Mouse (Mus musculus) right cerebral cortex, postnatal 10 days (tissue): ENCODE measurements at regions not wholly inside any gene's neighbourhood (a gene's known extent, or its start where the extent isn't known, plus 50 kb on each side); places are given as distances from the start of the nearest gene placed in this dataset.

Experiments
- DNase-seq, 2 experiments: peaks; one replicate each; pipeline ENCODE4 v3.0.0; 2021; ENCODE audit warnings: low spot score in 2 of 2

DNA sequence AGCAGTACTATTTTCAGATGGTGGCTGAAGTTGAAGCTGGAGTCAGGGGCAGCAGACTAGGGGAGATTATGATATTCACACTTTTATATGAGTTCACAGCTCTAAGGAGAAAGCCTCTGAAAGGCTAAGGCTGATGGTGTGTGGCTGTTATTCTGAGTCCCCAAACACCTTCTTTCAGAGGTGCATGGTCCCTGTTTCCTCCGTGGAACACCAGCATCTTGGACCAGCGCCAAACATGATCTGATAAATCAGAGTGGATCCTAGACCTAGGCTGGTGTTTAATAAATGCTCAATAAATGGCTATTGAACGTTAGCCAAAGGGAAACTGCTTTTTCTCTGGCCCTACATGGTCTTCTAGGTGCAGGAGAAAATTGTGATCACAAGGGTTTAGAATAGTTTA is 269.2 kb downstream of the Agtpbp1 start:
- DNase-seq: no peak

DNA sequence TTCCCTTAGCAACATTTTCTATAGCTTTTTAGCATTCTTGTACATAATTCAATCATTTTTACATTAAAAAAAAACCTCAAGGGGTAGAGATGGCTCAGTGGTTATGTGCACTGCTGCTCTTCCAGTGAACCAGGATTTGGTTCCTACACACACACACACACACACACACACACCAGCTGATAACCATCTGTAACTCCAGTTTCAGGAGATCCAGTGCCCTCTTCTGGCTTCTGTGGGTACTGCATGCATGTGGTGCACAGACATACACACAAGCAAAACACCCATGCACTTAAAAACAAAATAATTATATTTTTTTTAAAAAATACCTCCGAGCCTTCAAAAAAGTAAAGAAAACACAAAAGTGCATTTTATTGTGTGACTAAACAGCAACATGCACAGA is 270.6 kb downstream of the Agtpbp1 start:
- peak; percentile 72 to 73 for DNase-seq

DNA sequence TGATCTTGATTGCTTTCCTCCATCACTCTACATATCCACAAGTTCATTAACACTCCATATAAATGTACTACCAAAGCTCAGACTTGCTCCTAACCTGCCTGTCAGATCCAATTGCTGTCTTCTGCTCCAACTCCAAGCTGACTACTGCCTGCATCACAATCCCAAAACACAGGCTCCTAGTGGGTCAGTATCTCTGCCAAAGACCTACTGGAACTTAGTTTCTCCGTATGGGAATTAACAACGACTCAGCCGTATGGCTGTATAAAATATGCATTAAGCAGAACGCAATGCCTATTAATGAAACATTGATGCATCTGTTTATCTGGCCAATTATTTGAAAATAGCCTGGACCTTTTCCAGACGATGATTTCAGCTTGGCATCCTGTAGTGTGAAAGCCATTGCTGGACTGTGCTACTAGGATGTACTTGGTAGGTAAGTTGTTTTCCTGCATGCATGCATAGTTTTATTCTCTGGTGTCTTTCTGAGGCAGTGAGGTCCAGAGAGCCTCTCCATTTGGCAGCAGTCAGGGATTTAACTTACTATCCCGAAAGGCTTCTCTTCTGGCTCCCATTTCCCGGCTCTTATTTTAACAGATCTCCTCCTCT is 271.2 kb downstream of the Agtpbp1 start:
- DNase-seq: no peak

DNA sequence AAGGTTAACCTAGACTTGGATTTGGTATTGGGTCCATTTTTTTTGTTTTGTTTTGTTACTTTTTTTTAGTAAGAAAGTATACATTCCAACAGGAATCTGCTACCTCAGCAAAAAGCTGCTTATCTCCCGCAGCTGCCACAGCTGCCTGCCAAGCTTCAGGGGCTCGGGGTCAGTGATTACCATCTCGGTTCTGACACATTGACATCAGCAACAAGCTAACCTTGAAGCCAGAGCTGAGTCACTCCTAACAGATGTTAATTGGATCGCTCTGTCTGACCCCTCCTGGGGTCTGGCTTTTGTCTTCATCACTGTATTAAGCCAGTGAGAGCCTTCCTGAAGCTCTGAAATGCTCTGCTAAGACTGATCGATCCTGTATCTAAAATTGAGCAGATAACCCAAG is 292.1 kb downstream of the Agtpbp1 start:
- no peak for DNase-seq

DNA sequence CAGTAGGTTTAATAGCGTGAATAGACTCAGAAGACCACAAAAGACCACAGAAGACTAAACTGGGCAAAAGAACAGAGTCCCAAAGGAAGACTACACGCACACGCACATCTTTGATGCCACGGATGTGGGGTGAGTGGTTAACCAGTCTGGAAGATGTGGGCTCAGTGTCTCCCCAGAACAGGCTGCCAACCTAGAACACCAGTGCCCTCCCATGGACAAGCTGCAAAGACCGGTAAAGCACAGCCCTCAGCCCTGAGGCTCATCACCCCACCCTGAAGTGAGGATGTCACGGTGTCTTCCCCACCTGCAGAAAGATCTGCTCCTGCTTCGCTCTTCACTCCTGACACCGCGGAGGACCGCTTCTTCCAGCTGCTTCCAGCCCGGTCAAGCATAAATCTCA is 295.9 kb downstream of the Agtpbp1 start:
- DNase-seq: peak; percentile 71 to 76

DNA sequence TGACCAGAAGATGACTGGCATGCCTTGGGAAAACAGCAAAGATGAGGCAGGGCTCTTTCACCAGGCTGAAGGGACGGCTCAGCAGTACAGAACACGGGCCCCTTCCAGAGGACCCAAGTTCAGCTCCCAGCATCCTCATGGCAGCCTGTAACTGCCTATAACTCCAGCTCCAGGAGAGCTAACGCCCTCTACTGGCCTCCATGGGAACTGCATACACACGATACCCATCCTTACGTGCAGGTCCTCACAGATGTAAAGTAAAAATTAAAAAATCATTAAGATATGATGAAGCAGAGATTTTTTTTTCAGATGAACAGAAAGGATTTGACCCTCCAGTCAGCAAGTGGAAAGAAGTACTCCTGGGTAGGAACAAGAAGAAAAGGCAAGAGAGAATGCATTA is 303.8 kb downstream of the Agtpbp1 start:
- DNase-seq: no peak

DNA sequence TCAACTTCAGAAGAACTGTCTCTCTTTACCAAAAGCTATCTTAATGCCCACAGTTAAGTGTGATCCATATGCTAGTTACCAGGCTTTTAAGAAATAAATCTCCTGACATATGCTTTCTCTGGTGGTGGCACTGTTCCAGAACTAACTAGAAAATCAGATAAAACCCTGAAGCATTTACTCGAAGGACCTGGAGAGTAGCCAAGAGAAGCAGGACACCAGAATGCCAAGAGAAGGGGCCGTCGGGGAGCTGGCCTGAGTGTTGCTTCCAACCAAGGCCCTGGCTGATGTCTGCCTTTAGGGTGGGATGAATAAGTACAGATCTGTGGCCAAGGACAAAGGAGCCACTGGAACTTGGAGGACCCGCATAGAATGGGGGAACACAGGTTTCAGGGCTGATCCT is 305.9 kb downstream of the Agtpbp1 start:
- no peak for DNase-seq

DNA sequence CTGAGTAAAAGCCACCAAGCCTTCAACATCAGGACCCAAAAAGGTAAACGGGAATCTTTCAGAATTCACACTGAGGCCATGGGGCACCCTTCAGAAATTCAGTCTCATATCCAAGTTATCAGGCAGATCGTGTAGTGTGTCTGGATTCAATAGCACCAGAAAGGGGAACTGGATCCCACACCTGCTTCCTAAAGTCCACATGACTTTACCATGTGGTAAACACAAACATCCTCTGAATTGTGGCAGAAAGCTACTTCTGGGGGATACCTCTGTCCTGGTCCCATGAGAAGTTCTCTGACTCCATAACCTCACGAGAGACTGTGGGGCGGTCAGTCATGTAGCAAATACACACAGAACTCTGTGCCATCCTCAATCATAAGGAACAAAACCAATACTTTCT is 313.4 kb downstream of the Agtpbp1 start:
- DNase-seq: no peak

DNA sequence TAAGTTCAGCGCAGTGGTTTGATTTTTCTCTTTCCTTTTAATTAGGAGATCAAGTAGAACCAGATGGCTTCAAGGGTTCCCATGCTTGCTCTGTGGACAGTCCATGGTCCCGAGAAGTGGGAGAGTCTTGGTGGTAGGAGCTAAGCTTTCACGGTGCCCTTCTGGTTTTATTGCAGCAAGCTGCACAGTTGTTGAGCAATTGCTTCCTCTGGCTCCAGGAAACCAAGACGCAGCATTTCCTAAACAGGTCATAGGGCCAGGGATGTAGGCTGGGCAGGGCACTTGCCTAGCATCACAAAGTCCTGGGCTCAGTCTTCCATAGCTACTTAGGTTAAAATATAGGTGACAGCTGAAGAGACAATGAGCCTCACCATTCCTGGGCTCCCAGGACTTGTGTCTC is 318.2 kb downstream of the Agtpbp1 start:
- no peak for DNase-seq

DNA sequence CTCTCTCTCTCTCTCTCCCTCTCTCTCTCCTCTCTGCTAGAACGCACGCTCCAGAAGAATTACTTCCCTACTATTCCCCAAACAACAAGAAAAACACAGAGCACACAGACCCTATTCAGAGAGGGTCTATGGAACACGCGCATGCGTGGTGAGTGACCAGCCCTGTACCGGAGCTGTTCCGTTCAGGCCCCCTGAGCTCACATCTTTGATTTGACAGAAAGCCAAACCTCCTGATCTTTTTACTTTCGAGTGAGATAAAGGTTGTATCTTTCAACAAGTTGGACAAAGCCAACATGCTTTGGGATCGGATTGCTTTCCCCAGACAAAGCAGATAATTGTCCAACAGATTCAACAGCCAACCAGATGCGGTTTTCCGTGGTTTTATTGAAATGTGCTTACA is 320.9 kb downstream of the Agtpbp1 start:
- no peak for DNase-seq

DNA sequence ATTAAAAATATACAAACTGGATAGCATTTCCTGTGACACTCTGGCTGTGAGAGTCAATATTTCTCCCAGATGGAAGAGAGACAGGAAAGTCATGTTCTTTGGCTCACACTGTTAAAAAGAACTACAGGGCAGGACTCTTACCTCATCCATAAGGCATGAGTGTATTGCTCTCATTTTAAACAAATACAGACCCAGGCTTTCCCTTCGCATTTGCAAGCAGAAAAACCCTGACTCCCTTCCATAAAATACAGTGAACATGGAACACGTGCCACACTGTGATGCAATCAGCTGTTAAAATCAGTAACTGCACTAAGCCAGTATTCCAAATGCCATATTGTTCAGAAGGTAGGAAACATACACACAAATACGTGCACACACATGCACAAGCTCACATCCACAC is 323.1 kb downstream of the Agtpbp1 start:
- DNase-seq: no peak

DNA sequence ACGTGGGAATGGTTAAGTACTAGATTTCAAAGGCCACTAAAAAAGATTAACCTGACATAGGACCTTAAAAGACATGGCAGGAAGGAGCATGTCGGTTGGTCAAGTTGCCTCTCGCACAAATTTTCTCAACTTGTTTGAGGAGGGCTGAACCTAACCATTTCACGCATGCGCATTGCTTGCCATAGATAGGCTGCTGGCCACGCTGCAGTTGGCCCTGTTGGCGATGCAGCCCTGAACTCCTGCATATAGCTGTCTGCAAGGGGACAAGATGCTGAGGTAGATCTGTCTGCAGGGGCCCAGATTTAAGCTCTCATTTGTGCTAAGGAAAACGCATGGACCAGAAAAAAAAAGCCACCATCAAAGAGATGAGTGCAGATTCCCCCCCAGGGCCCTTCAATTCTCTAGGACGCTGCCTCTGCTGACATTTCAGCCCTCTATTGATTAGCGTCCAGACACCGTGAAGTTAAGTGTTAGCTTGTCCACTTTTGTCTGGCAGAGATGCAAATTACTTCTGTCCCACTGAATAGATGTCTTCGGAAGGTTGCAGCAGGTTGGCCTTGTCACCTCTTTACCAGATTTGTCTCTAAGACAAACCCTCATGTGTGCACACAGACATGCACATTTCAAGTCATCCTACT is 329.1 kb downstream of the Agtpbp1 start:
- DNase-seq: no peak

DNA sequence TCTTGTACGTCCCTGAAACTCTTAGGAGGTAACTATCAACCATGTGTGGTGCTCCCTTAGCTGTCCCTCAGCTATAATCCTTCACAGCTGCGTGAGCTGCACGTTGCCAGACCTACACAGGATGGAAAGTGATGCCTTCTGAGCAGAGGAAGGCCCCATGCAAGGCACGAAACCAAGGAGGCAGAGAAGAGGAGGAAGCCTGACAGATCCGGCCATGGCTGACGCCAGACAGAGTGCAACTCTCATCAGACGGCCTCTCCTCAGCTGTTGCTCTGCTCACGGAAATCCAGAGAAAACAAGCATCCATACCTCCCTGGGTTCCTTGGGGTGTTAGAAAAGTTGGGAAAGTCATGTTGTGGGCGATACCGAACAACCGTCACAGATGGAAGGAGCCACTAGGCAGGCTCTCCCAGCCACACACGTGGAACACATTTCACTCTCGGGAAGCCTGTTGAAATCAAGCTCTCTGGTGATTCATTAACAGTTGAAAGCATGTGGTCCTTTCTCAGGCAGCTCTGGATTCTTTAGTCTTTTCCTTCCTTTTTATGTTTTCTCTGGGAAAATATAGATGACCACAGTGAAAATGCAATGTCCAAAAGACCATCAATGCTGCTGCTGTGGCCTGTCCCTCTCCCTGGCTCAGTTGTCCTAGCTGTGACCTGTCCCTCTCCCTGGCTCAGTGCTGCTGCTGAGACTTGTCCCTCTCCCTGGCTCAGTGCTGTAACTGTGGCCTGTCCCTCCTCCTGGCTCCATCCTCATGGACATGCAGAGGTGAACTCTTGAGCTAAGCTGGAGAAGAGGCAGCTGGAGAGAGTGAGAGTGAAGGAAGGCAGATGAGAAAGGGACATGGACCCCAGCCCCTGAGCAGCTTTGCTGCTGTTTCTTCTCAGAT is 331.1 kb downstream of the Agtpbp1 start:
- DNase-seq: no peak

DNA sequence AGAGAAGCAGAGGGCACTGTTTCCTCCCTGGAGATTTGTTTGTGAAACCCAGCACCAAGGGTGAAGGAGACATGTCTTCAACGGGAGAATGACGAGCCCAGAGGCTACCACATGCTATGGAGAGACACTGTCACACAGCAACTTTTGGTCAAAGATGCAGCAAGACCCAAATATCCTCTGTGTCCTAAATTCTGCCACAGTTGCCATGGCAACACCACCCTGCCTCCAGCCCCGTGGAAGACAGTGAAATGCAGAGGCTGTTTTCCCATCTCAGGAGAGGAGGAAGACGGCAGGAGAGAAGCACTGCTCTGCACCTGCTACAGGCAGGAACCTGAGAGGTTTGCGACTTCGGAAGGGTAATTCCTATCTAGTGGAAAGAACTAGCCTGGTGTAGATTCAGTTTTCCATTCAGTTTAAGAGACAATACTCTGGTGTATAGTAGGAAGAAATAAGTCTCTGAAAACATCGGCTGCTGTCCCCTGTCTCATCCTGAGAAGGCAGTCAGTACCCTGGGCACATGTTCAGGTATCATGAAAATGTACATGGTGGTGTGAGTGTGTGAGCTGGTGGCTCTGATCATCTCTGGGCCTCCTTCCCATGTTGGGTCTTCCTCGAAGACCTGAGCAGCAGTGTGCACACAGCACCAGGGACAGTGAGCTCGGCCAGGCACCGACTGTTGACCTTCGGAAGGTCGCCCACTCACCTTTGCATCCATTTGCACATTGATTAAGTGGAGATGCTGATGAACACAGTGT is 333.6 kb downstream of the Agtpbp1 start:
- peak; percentile 84 to 91 for DNase-seq

DNA sequence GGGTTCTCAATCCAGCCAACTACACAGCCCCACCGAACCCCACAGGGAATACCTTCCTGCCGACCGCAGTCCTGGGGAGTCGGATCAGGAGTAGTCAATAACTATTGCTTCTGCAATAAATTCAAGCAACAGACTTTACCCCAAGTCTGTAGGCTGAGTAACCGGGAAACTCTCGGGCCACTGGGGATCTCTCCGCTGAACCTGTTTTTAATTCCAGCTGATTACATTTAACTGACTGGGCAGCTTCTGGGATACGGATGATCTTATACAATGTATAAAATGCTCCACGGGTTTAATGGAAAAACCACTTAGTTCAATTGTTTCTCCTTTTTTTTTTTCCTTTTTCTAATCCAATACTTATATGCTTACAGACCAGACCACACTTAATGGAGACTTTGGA is 336.6 kb downstream of the Agtpbp1 start:
- no peak for DNase-seq

DNA sequence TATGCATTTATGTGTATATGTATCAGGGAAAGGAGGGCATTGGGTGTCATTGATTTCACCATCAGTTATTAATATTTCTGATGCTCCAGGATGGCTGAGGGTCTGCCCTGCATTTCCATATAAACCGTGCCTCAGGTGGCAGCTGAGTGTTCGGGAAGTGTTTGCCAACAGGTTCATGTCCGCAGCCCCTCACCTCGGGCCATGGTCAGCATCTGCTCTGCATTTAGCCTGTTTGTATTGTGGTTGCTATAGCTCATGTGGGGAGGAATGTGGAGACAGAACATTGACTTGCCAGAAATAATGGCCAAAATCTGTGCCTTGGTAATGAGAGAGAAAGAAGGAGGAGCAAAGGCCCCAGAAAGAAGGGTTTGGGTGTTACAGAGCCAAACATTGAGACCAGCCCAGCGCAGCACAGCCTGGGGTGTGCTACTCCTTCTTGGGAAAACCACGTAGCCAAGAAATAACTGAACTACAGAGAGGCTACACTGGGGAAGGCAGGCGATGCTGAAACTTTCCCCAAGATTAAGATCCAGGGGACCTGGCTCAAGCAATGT is 338.0 kb downstream of the Agtpbp1 start:
- no peak for DNase-seq

DNA sequence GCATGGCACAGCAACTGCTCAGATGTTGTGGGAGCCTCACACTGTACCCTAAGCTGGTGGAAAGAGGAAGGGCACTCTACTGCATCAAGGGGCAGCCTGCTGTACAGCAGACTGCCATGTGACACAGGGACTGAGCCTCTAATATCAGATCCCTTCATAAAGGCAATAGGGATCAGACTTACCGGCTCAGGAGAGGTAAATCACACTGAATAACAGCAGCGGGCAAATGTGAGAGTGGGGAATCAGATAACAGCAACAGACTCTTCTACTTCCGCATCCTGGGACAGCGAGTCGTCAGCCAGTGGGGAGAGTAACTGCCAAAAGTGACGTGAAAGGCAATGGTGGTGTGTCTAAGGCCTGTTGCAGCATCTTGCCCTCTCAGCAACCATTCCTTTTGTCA is 339.0 kb downstream of the Agtpbp1 start:
- DNase-seq: no peak

DNA sequence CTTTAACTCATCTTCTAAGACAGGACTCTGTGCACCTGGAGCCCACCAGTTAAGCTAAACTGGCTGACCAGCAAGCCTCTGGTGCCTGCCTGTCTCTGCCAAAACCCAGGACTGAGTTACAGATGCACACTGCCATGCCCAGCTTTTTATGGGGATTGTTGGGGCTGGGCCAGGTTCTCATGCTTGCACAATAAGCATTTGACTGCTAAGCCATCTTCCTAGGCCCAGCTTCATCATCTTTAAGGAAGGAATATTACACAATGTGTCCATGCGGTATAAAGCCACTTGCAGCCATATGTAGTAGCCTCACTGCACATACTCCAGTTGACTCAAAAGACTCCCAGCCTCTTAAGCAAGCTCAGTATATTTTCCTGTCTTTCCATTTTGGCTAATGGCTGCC is 340.4 kb downstream of the Agtpbp1 start:
- DNase-seq: no peak

DNA sequence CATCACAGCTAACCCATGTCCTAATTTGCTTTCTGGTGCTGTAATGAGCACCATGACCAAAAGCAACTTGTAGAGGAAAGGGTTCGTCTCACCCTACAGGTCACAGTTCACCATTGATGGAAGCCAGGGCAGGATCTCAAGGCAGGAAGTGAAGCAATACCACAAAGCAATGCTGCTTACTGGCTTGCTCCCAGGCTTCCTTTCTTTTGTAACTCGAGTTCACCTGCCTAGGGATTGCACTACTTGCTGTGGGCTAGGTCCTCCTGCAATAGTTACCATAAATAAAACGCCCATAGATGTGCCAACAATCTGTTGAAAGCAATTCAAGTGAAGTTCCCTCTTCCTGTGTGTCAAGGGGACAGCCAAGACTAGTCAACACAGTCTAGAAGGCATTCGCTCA is 342.4 kb downstream of the Agtpbp1 start:
- DNase-seq: no peak

DNA sequence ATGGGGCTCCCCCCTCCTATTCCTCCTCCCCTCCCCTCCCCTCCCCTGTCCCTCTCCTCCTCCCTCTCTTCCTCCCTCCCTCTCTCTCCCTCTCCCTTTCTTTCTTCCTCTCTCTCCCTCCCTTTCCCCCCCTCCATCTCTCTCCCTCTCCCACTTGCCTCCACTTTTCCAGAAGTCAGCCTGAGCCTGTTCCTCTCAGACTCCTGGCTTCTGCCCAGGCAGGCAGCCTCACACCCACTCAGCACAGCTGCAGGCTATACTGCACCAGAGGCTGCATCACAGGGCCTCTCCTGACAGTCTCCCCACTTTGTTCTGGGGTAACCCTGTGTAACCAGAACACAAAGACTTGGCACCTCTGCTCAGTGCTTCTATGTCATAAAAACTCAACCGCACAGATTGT is 346.3 kb downstream of the Agtpbp1 start:
- DNase-seq: peak; percentile 75 to 83

DNA sequence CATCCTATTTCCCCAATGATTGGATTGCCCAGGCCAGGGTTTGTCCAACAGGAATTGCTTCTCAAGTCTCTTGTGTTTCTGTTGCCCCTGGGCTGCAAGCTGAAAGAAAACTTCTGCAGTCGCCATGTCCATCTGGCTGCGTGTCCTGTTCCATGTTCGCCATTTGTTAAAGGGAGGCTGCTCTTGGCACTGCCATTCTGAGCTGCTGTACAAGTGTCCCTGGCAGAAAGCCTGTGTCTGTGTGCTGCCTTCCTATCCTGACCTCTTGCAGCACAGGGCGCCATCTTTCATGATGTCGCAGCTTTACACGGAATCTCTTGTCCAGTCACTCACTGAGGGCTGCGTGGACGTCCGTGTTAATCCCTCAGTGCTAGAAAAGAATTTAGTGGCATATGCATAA is 349.2 kb downstream of the Agtpbp1 start:
- DNase-seq: no peak

DNA sequence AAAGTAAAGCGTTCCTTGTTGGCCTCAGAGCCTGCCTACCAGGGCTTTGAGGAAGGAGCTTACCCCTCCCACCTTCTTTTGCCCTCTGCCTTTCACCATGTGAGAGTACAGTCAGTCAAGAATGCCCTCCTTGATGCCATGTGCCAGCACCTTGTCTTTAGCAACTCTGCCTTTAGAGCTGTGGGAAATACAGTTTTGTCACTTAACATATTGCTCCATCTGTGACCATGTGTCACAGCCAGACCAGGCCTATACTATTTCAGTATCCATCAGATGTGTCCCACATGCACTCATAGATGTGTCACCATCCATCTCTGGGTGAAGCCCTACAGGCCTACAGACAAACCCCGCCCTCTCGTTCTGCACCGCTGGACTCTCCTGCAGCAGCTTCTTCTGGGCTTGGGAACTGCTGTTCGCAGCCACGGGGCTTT is 355.9 kb downstream of the Agtpbp1 start:
- no peak for DNase-seq
